Mouse (Mus musculus) left cerebral cortex, adult 9 months (tissue): ENCODE results near the gene Rhobtb3.
"Not testable (repeated sequence)": the region's sequence is repeated elsewhere in the genome, so short reads cannot be mapped to it uniquely, and the experiment has no call there.

Experiments used
- DNase-seq, 2 experiments: peaks; one replicate each; pipeline ENCODE4 v3.0.0; 2022; ENCODE audit warnings: low spot score in 2 of 2

The Rhobtb3 gene

DNA sequence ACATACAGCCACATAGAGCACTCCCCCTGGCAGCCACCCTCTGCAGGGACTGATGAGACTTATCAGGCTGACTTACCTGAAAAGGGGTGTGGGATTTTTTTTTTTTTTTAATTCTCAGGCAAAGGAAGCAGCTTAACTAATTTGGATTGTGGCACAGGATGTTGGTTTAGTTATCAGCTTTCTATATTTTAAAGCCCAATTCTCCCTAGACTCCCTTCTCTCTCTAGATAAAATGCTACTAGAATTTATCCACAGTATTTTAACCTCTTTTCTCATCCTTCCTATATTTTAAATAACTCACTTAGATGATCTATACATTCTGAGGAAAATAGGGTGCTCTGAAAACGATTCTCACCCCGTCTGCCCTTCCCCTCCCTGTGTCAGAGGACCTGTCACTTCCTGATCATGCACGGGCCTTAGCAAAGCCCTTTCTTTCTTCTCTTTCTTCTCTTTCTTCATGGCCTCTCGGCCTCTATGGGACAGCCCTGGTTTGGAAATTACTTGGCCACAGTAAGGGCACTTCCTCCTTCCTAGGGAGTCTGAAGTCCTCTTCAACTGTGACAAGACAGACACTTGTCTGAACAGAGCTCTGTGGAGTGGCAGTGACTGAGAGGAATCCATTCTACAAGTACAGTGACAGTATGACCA is 98.1 kb downstream of the Rhobtb3 start:
- DNase-seq: no peak

GRCm38 (mm10) chr13:75844833-75845518 is 98.7 kb downstream of the Rhobtb3 start:
- DNase-seq: no peak

DNA sequence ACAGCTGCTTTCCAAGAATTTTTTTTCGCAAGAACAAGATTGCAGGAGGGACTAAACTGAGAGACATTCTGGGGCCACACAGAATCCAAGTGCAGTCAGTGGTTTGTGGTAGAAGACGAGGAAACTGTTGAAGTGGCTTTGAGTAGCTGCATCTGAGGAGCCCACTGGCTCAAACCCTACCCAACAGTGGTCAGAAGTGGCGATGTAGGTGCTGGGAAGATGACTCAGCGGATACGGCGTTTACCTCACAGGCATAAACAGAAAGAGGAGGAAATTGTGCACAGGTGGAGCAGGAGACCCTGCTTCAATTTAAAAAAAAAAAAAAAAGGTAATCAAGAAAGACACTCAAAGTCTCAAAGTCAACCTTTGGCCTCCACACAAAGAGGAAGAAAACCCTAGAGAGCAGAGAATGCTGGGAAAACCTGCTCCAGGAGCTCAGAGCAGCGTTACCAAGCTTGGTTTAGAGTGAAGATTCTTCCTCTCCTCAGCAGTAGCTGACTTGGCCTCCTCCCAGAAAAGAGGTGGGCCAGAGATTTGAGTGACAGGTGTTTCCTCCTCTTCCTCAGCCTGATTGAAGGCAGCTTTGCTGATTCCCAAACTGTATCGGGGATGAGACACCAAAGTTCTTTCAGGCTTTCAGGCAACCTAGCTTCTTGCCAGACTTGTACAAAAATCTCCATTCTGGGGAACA is 99.6 kb downstream of the Rhobtb3 start:
- DNase-seq: no peak

GRCm38 (mm10) chr13:75843331-75843730 is 100.4 kb downstream of the Rhobtb3 start:
- DNase-seq: no peak

DNA sequence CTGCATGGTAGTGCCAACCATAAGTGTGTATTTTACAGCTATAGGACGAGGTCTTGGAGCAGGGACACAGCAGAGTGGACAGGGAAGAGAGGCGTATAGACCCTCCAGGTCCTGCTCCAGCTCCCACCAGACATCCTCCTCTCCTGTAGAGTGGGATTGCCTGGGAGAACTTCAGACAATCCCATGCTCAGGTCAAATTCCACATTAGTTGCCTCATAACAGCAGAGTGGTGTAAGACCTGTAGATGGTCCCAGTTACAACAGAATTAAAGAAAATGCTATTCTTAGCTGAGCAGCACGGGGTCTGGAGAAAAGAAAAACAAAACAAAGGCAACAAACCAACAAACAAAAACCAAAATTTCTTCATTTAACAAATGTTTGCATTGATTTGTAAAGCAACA is 101.8 kb downstream of the Rhobtb3 start:
- no peak for DNase-seq

- peak in 1 of 2 experiments; percentile 14 for DNase-seq
These were observed 102.9 kb downstream of the Rhobtb3 start for GRCm38 (mm10) chr13:75840752-75841285.

- peak; percentile 53 to 91 for DNase-seq
These were observed 103.8 kb downstream of the Rhobtb3 start, which contains the start of gene Glrx for GRCm38 (mm10) chr13:75839719-75840481. Gene Glrx, plus strand, starts transcription at chr13:75839868.

DNA sequence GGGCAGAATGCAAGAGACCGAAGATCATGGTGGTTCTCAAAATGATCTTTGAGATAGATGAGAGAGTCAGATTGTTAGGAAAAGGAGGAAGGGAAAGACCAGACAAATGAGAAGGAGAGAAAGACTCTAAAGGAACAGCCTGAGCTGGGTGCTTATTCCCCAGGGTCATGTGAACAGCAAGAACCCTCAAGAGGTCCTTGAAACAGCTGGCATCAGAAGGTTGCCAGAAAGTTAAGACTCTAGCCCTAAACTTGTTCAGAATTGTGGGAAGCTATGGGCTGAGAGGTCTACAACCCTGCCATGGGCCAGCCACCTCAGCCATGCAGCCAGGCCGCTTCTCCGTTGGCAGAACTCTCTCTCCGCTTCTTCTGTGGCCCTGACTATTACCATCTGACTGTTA is 105.2 kb downstream of the Rhobtb3 start:
- no peak for DNase-seq

GRCm38 (mm10) chr13:75835461-75835860 is 108.3 kb downstream of the Rhobtb3 start:
- DNase-seq: no peak

GRCm38 (mm10) chr13:75833499-75833898 is 110.2 kb downstream of the Rhobtb3 start:
- no peak for DNase-seq

DNA sequence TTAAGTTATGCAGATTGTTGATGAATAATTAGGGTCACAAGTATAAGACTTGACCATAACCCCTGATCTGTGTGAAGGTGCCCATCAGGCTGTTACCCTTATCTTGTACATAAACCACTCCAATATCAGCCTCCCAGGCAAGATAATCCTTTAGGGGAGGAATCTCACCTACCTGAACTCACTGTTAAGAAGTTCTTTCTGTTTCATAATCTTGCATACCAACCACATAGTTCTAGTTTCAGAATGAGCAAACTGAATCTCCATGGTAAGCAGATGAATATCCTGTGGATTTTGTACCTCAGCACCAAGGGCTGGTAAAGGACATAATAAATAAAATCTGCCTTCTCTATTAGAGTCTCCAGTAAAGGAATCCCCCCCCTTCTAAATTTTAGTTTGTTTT is 111.0 kb downstream of the Rhobtb3 start:
- no peak for DNase-seq

- no peak for DNase-seq
These were observed 112.0 kb downstream of the Rhobtb3 start for GRCm38 (mm10) chr13:75831710-75832109.

DNA sequence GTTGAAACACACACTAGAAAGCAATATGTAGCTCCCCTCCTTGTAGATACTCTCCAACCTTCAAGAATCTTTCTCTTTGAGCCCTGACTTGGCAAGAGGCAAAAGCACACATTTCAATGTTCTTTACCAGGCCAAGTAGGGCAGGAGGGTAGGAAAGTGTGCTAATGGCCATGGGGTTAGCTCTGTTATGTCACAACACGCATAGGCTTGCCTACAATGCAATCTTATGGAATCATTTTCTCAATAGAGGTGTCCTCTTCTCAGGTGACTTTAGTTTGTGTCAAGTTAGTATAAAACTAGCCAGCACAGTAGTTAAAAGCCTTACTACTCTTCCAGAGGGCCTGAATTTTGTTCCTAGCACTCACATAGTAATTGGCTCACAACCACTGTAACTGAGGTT is 113.0 kb downstream of the Rhobtb3 start:
- no peak for DNase-seq

GRCm38 (mm10) chr13:75825388-75825787 is 118.3 kb downstream of the Rhobtb3 start:
- no peak for DNase-seq

DNA sequence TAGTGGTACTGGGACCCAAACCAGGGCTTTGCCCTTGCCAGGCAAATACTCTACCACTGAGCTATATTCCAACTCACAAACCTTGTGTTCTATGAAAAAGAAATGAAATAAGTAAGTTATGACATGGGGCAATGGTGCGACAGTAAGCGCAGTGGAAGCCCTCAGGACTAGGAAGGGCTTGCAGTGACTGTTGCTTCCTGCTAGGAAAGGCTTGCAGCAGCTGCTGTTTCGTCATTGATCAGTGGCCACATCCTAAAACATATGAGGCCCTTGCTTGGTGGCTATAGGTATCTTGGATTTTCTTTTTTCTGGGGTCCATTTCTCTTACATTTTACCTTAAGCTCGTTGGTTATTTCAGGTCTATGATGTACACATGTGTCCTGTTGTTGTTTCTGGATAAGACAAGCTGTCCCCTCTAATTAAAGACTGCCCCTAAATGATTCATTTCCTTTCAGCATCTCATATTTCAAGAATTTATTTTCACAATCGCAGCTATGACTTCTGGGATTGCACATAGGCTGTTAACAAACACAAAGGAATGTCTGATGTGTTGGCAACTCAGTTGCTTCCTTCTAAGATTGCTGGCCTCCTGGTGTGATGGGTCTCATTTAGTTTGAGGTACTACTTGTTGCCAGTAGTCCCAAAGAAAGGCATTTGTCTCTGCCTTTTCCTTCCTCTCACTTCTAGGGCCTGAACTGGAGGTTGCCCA is 119.0 kb downstream of the Rhobtb3 start:
- no peak for DNase-seq

DNA sequence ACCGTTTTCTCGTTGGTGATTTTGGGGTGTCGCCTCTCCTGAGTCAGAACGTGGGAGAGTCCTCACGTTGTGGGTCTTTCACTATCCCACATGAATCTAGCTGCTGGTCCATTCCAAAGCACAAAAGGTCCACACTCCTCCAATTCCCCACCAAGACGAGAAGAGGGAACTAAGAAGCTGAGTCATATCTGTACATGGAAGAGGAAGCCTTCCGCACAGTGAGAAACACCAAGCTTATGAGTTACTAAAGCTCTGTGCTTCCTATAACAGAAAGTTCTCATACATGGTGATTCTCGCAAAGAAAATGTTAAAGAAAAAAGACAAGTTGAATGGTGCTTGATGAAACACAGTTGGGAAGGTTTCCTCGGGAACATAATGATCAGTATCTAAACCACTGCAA is 120.5 kb downstream of the Rhobtb3 start:
- no peak for DNase-seq

DNA sequence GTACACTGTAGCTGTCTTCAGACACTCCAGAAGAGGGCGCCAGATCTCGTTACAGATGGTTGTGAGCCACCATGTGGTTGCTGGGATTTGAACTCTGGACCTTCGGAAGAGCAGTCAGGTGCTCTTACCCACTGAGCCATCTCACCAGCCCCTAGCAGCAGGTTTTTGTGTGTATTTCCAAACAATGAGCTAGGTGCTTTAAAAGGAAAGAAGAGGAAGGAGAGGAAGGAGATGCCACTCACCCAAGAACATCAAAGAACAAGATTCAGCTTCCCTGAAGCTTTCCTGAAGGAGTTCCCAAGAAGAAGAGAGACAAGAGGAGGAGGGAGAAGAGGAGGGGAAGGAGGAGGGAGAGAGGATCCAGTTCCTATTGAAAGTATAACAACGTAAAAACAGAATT is 121.4 kb downstream of the Rhobtb3 start:
- DNase-seq: not testable (repeated sequence)

DNA sequence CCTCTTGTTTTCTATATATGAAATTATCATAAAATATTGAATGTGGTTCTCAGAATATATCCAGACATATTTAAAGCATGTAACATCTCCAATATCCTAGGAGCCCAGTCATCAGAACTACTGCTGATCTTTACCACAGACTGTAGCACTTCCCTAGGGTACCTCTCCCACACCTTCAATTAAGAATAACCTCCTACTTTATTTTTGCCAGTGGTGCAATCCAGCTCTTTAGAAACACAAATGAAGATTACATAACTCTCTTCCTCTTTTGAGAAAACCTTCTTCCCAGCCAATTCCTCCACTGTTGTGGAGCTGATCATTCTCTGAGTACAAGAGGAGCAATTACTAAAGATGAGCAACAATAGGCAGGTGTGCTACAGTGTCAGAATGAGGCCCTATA is 123.8 kb downstream of the Rhobtb3 start:
- DNase-seq: no peak
